Mouse (Mus musculus): ENCODE data around the gene 9930021J03Rik. TPM values are rescaled to one million over a fixed set of nuclear protein-coding genes. Genes with fewer than 3 reads are reported as not detected.
A peak's percentile ranks its signal among the peaks of the same experiment; 100 is the strongest.

9930021J03Rik gene
- 3.8 and 4.0 TPM in 2 replicates for polyA plus RNA-seq (2016; fragmentation: Nextera tagmentation; extraction: Ambion mirVana)

GRCm38 (mm10) chr19:29805917-29806785 lies at the start of gene 9930021J03Rik:
Gene 9930021J03Rik (minus strand): TSS chr19:29805989.
- DNase-seq (ENCODE audit: low spot score), result peak; percentile 100
- peaks cover 17% of the 10 kb centered on the region for H3K4me1 ChIP-seq
- under 1% methylated on average over 55 of the region's 95 CpGs for WGBS

DNA sequence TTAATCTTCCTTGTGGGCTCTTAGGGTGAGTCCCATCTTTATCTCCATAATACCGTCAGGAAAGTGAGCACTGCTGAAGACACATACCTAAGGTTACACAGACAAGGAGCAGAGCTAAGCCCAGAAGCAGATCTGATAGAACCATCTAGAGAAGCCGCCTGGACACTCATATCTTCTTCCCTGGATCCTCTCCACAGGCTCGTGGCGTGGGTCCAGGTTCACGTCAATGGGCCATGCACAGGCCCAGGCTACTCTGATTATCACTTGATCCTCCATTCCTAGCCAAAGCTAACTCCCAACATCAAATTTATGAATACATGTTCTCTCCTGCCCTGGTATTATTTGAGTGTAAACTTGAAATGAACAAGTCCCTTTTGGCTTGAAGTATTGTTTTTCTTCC lies 47.9 kb upstream of the 9930021J03Rik start:
- Histone ChIP-seq H3K27me3 (replicated peaks; ENCODE audit: low read depth, poor library complexity, severe bottlenecking) (no peaks in the 10 kb centered on the region), H3K4me3 (no peak overlapping the region), H3K36me3 (replicated peaks) (no peaks in the 10 kb centered on the region), H3K9me3 (no peaks in the 10 kb centered on the region), H3K27ac (replicated peaks) (no peak overlapping the region), H3K4me1 (peaks cover 4% of the 10 kb centered on the region; the same call in 1 of the 2 replicates)
- DNase-seq (ENCODE audit: low spot score), result no peak
- WGBS, result 95% methylated on average over 5 of the region's 5 CpGs

More at GRCm38 (mm10) chr19:29805917-29806785, at the start of gene 9930021J03Rik:
- H3K36me3 ChIP-seq (replicated peaks), result peaks cover 30% of the 10 kb centered on the region
- no peaks in the 10 kb centered on the region for H3K9me3 ChIP-seq
- H3K4me3 ChIP-seq, result peak within 1 kb of the TSS; percentile 83
- no peaks in the 10 kb centered on the region for H3K27me3 ChIP-seq (replicated peaks; ENCODE audit: low read depth, poor library complexity, severe bottlenecking)
- peak within 1 kb of the TSS; percentile 97 for H3K27ac ChIP-seq (replicated peaks)

DNA sequence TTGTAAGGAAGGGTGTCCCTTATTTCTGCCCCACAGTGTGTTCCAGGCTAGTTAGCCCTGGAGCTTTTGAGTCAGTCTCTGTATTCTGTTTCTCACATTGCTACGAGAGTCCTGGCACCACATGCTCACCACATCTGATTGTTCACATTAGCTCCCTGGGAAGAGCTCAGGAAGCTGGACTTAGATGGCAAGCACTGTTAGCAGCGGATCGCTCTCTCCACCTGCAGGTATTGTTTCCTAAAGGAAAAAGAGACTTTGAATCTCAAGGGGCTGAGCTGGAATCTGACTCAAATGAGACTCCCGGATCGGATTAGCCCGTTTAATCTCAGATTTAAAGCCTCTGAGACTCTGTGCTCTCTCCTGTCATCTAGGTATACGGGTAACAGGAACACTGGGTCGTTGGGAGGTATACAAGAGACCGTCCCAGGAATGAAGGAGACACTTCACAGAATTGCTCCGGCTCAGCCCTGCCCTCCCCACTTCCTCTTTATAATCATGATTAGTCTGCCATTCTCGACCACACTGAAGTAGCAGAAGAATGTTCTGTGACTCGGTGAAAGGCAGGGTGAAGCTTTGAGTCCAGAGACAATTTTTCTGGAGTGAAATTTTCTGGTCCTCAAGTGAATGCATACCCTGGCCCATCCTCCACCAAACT lies 45.4 kb upstream of the 9930021J03Rik start:
- Histone ChIP-seq H3K27me3 (replicated peaks; ENCODE audit: low read depth, poor library complexity, severe bottlenecking) (no peaks in the 10 kb centered on the region), H3K27ac (replicated peaks) (no peak overlapping the region), H3K36me3 (replicated peaks) (no peaks in the 10 kb centered on the region), H3K4me3 (no peak overlapping the region), H3K9me3 (no peaks in the 10 kb centered on the region), H3K4me1 (peaks cover 4% of the 10 kb centered on the region; the same call in 1 of the 2 replicates)
- no peak for DNase-seq (ENCODE audit: low spot score)
- 58% methylated on average over 12 of the region's 12 CpGs for WGBS

DNA sequence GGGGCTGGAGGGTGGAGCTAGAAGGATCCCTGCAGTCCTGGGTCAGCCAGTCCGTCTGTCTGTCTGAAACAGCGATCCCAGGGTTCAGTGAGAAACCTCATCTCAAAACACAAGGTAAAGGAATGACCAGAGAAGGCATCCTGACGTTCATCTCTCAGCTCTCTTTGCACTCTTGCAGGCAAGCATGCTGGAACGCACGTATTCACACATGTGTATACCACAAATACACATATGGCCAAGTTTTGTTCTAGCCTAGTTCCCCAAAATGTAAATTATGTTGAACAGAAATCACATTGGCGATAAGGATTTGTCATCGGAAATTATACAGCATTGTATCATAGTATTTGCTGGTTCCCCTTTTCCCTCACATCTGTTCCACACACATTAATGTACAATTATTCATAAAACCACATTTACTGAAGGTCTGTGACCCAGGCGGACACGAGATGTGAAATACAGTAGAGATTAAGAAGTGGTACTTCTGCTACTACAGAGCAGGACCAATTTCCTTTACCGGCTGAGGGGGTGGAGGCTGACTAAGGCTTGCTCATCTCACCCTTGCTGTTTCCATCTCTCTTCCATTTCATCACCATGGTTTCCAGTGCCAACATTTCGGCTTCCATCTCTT lies 44.2 kb upstream of the 9930021J03Rik start:
- H3K4me3 ChIP-seq, result no peak overlapping the region
- no peaks in the 10 kb centered on the region for H3K27me3 ChIP-seq (replicated peaks; ENCODE audit: low read depth, poor library complexity, severe bottlenecking)
- peaks cover 4% of the 10 kb centered on the region; the same call in 1 of the 2 replicates for H3K4me1 ChIP-seq
- no peaks in the 10 kb centered on the region for H3K9me3 ChIP-seq
- H3K36me3 ChIP-seq (replicated peaks), result no peaks in the 10 kb centered on the region
- no peak overlapping the region for H3K27ac ChIP-seq (replicated peaks)
- 85% methylated on average over 11 of the region's 11 CpGs for WGBS
- DNase-seq (ENCODE audit: low spot score), result no peak

DNA sequence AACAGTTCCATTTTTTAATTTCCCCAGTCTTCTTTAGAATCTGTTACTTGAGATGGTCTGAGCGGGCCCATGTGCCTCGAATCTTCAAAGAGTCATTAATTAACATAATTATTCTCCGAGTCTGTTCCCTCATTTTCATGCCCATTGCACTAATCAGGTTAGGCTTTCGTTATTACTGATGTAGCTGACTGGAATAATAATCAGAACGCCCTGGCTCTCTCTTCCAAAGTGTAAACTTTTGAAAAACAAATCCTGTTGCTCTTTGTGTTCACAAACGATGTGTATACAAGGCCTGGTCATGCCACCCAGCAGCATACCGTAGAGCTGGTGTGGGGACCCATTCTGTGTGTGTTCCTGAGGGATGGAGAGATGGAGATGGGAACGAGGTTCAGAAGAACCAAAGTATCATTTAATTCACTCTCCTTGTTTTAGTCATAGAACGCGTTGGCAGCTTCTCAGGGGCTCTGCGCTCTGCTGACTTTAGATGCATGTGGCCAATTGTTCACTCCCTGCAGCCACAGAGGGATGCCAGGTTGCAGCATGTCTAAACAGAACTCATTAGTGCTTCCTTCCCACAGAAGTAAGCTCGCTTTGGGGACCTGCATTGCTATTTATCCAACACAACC lies 38.4 kb upstream of the 9930021J03Rik start:
- Histone ChIP-seq H3K27ac (replicated peaks) (peak overlapping the region; percentile 5; the same call in 1 of the 2 replicates), H3K4me1 (peaks cover 10% of the 10 kb centered on the region), H3K27me3 (replicated peaks; ENCODE audit: low read depth, poor library complexity, severe bottlenecking) (no peaks in the 10 kb centered on the region), H3K36me3 (replicated peaks) (no peaks in the 10 kb centered on the region), H3K4me3 (no peak overlapping the region), H3K9me3 (no peaks in the 10 kb centered on the region)
- WGBS, result 60% methylated on average over 12 of the region's 12 CpGs
- DNase-seq (ENCODE audit: low spot score), result no peak

GRCm38 (mm10) chr19:29843641-29844035 lies 37.8 kb upstream of the 9930021J03Rik start:
- H3K27me3 ChIP-seq (replicated peaks; ENCODE audit: low read depth, poor library complexity, severe bottlenecking), result no peaks in the 10 kb centered on the region
- WGBS, result 42% methylated on average over 5 of the region's 5 CpGs

GRCm38 (mm10) chr19:29842973-29843372 lies 37.2 kb upstream of the 9930021J03Rik start:
- no peak overlapping the region for H3K27ac ChIP-seq (replicated peaks)
- H3K36me3 ChIP-seq (replicated peaks), result no peaks in the 10 kb centered on the region
- WGBS, result 78% methylated on average over 8 of the region's 8 CpGs
- DNase-seq (ENCODE audit: low spot score), result no peak
- no peaks in the 10 kb centered on the region for H3K9me3 ChIP-seq
- no peak overlapping the region for H3K4me3 ChIP-seq
- H3K27me3 ChIP-seq (replicated peaks; ENCODE audit: low read depth, poor library complexity, severe bottlenecking), result no peaks in the 10 kb centered on the region
- H3K4me1 ChIP-seq, result peaks cover 10% of the 10 kb centered on the region

More at GRCm38 (mm10) chr19:29843641-29844035, 37.8 kb upstream of the 9930021J03Rik start:
- no peaks in the 10 kb centered on the region for H3K9me3 ChIP-seq
- no peak overlapping the region for H3K4me3 ChIP-seq
- no peak for DNase-seq (ENCODE audit: low spot score)
- H3K4me1 ChIP-seq, result peaks cover 10% of the 10 kb centered on the region
- H3K27ac ChIP-seq (replicated peaks), result no peak overlapping the region
- H3K36me3 ChIP-seq (replicated peaks), result no peaks in the 10 kb centered on the region

- Histone ChIP-seq H3K36me3 (replicated peaks) (no peaks in the 10 kb centered on the region), H3K27me3 (replicated peaks; ENCODE audit: low read depth, poor library complexity, severe bottlenecking) (no peaks in the 10 kb centered on the region), H3K4me3 (no peak overlapping the region), H3K27ac (replicated peaks) (no peak overlapping the region), H3K9me3 (no peaks in the 10 kb centered on the region), H3K4me1 (peaks cover 10% of the 10 kb centered on the region)
- DNase-seq (ENCODE audit: low spot score), result no peak
- 92% methylated on average over 4 of the region's 4 CpGs for WGBS
Measured at GRCm38 (mm10) chr19:29840642-29841041, 34.9 kb upstream of the 9930021J03Rik start.

DNA sequence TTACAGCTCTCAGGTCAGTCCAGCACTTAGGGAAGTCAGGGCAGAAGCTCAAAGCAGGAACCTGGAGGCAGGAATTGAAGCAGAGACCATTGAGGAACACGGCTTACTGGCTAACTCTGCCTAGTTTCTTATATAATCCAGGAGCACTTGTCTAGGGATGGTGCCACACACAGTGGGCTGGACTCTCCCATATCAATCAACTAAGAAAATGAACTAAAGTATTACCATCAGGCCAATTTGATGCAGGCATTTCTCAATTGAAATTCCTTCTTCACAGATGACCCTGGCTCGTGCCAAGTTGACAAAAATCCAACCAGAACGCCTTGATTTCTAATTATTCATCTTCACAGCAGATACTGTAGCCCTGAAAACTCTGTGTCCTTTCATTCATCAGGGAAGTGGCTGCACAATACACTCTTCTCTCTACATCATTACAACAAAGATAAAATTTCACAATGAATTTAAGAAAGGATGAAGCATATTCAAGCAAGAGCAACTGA lies 32.9 kb upstream of the 9930021J03Rik start:
- DNase-seq (ENCODE audit: low spot score), result no peak
- WGBS, result 90% methylated on average over 3 of the region's 3 CpGs
- no peak overlapping the region for H3K27ac ChIP-seq (replicated peaks)
- peaks cover 2% of the 10 kb centered on the region for H3K4me1 ChIP-seq
- no peaks in the 10 kb centered on the region for H3K9me3 ChIP-seq
- H3K4me3 ChIP-seq, result no peak overlapping the region
- no peaks in the 10 kb centered on the region for H3K27me3 ChIP-seq (replicated peaks; ENCODE audit: low read depth, poor library complexity, severe bottlenecking)
- H3K36me3 ChIP-seq (replicated peaks), result no peaks in the 10 kb centered on the region

- no peak overlapping the region for H3K27ac ChIP-seq (replicated peaks)
- H3K9me3 ChIP-seq, result no peaks in the 10 kb centered on the region
- H3K4me1 ChIP-seq, result no peaks in the 10 kb centered on the region
- no peaks in the 10 kb centered on the region for H3K27me3 ChIP-seq (replicated peaks; ENCODE audit: low read depth, poor library complexity, severe bottlenecking)
- H3K36me3 ChIP-seq (replicated peaks), result no peaks in the 10 kb centered on the region
- H3K4me3 ChIP-seq, result no peak overlapping the region
- WGBS, result 58% methylated on average over 1 of the region's 1 CpGs
- DNase-seq (ENCODE audit: low spot score), result no peak
Measured at GRCm38 (mm10) chr19:29838171-29838570, 32.4 kb upstream of the 9930021J03Rik start.

DNA sequence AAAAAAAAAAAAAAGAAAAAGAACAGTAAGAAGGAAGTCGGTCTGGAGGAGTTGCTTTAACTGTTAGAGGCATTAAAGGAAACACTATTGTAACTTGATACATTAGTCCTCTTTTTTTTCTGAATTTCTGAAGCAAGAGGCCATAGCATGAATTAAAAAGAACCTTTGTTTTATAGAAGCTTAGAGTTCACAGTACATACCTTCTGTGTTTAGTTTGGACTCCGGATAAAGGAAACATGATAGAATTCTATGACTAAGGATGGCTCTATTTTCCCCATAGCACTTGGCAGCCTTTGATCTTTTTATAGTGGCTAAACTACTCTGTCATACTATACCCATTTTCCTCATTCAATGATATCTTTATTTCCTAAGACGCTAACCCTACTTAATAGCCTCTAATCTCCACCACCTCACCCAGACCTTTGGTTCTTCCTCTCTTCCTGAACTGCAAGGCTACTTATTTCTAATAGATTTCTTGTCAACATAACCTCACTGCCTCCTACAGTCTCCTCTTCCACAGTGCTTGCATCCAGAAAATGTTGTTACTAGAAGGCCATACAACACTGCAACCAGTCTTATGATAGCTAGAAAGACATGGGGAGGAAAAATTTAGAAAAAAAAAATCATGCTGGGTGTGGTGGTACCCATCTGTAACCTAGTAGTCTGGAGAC lies 29.7 kb upstream of the 9930021J03Rik start:
- Histone ChIP-seq H3K27ac (replicated peaks) (no peak overlapping the region), H3K4me1 (no peaks in the 10 kb centered on the region)
- 56% methylated on average over 3 of the region's 3 CpGs for WGBS

More for the DNA sequence above, 29.7 kb upstream of the 9930021J03Rik start:
- Histone ChIP-seq H3K9me3 (no peaks in the 10 kb centered on the region), H3K27me3 (replicated peaks; ENCODE audit: low read depth, poor library complexity, severe bottlenecking) (no peaks in the 10 kb centered on the region), H3K36me3 (replicated peaks) (no peaks in the 10 kb centered on the region), H3K4me3 (no peak overlapping the region)
- DNase-seq (ENCODE audit: low spot score), result no peak
